Mouse (Mus musculus) heart, postnatal 0 days (tissue): Measurements from ENCODE around the gene Ablim2. TPM values are rescaled to one million over a fixed set of nuclear protein-coding genes. Genes with fewer than 3 reads are reported as not detected.

Source experiments
- ATAC-seq: fragments of 200-750 bp; cut with Nextera tagmentation; 2 replicates; pipeline ENCODE4 v1.8.0; 2017; ENCODE audit warnings: low read depth, moderate number of reproducible peaks, moderate library complexity; ENCODE audit not compliant: insufficient read depth
- DNase-seq: peaks from one replicate; pipeline ENCODE4 v3.0.0-alpha.2; 2016; ENCODE audit warnings: low spot score
- H3K27ac ChIP-seq: fragments of 300-500 bp; sonication (generic); 2 replicates; pipeline ENCODE4 v1.5.1; 2014; ENCODE audit warnings: low read depth, mild to moderate bottlenecking
- H3K27me3 ChIP-seq: fragments of 300-500 bp; sonication (generic); 2 replicates; pipeline ENCODE4 v1.6.1; 2014; ENCODE audit warnings: low read length, mixed read lengths; ENCODE audit not compliant: control insufficient read depth, insufficient read depth
- H3K36me3 ChIP-seq: fragments of 300-500 bp; sonication (generic); replicated peaks from 2 replicates; pipeline ENCODE4 v1.6.1; 2014; ENCODE audit warnings: low read length, mixed read lengths; ENCODE audit not compliant: control insufficient read depth, insufficient read depth
- H3K4me1 ChIP-seq: fragments of 300-500 bp; sonication (generic); 2 replicates; pipeline ENCODE4 v1.6.1; 2014; ENCODE audit warnings: antibody characterized with exemption; ENCODE audit not compliant: control insufficient read depth, insufficient read depth
- H3K4me2 ChIP-seq: fragments of 300-500 bp; sonication (generic); 2 replicates; pipeline ENCODE4 v1.6.1; 2014; ENCODE audit warnings: low read depth, mild to moderate bottlenecking, low read length, moderate library complexity
- H3K4me3 ChIP-seq: fragments of 300-500 bp; sonication (generic); 2 replicates; pipeline ENCODE4 v1.5.1; 2014; ENCODE audit warnings: low read depth, low read length
- H3K9ac ChIP-seq: fragments of 300-500 bp; sonication (generic); replicated peaks from 2 replicates; pipeline ENCODE4 v1.6.1; 2014; ENCODE audit warnings: low read depth, low read length, mixed read lengths
- H3K9me3 ChIP-seq: fragments of 300-500 bp; sonication (generic); replicated peaks from 2 replicates; pipeline ENCODE4 v1.6.1; 2016; ENCODE audit warnings: low read length; ENCODE audit not compliant: control insufficient read depth
- CTCF ChIP-seq: IDR thresholded peaks from 2 replicates; pipeline ENCODE4 v1.5.1; 2016; ENCODE audit warnings: antibody characterized with exemption, control low read depth, low read depth
- EP300 ChIP-seq: IDR thresholded peaks from 2 replicates; pipeline ENCODE4 v1.6.1; 2016; ENCODE audit warnings: antibody characterized with exemption, low read depth
- WGBS: fragments of 180-500 bp; shearing (Covaris S2); extraction: QIAGEN DNeasy Blood & Tissue Kit; methylation state at CpG from one replicate; pipeline ENCODE4 v1.1.7; 2014; 5-methylcytosine and 5-hydroxymethylcytosine counted together
- polyA plus RNA-seq: library from polyadenylated mRNA; unstranded; fragments of >200 nt; fragmentation: Nextera tagmentation; extraction: Ambion mirVana; gene quantifications from 2 replicates; pipeline ENCODE4 v1.2.1, GENCODE M21; 2015
- total RNA-seq: library from RNA; depleted of rRNA; stranded (reverse); fragments of >200 nt; gene quantifications from 2 replicates; pipeline ENCODE4 v1.2.3, GENCODE M21; 2014; ENCODE audit warnings: low replicate concordance

Gene Ablim2
- total and polyA plus RNA-seq, 2 experiments from 2014 or later = 8.8 to 22.1 TPM

- H3K4me1 ChIP-seq = 0 out of 2 replicates have a peak, but pooled peaks cover 6% of the 10 kb centered on the region
- 67% methylated on average over 2 of the region's 2 CpGs for WGBS
- H3K4me2 ChIP-seq = no peak overlapping the region
- no peaks in the 10 kb centered on the region for H3K9me3 ChIP-seq
- H3K36me3 ChIP-seq = no peaks in the 10 kb centered on the region
- DNase-seq (no peak), ATAC-seq (no peak)
- no peak overlapping the region for H3K9ac ChIP-seq
- H3K27me3 ChIP-seq = 0 out of 2 replicates have a peak, but pooled peaks cover 5% of the 10 kb centered on the region
- no peak overlapping the region for H3K4me3 ChIP-seq
- TF ChIP-seq CTCF (no peak), EP300 (no peak)
- H3K27ac ChIP-seq = no peak overlapping the region
Observed at GRCm38 (mm10) chr5:35889641-35890040, 132.0 kb downstream of the Ablim2 start.

DNA sequence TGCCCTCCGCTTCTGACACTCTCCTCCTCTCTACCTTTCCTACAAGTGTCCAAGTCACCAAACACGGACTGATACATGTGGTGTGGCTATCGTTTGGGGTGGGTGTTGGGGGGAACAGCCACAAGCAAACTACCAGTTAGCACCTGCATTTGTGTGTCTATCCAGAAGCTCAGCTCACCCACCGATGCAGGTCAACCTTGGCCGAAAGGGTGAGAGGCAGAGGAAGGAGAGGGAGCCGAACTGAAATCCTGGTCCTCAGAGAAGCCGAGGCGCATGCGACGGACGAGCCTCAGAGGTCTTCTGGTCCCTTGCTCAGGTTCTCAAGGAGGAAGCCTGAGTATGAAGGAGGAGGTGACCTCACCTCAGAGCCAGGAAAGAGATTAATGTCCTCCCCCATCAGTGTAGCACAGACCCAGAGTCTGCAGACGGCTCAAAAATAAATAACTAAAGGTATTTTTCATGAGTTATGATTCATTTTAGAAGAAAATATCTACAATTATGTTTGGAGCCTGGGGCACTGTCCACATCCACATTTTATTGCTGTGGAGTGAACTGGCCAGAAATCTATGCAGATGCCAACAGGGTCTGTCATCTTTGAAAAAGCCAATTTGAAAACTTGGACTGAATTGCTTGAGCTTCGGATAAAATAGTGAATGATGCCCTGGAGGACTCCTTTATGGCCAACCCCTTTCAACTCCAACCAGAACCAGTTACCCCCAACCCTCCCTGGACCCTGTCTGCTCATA, 133.5 kb downstream of the Ablim2 start:
- no peak overlapping the region for H3K4me3 ChIP-seq
- 91% methylated on average over 13 of the region's 13 CpGs for WGBS
- ATAC-seq = no peak
- H3K9me3 ChIP-seq = no peaks in the 10 kb centered on the region
- H3K4me2 ChIP-seq = no peak overlapping the region
- no peak overlapping the region for H3K27ac ChIP-seq
- no peak for DNase-seq
- H3K27me3 ChIP-seq = 0 out of 2 replicates have a peak, but pooled peaks cover 5% of the 10 kb centered on the region
- no peak overlapping the region for H3K9ac ChIP-seq
- peaks cover 19% of the 10 kb centered on the region for H3K4me1 ChIP-seq
- no peaks in the 10 kb centered on the region for H3K36me3 ChIP-seq
- TF ChIP-seq CTCF = no peak
- TF ChIP-seq EP300 = no peak

DNA sequence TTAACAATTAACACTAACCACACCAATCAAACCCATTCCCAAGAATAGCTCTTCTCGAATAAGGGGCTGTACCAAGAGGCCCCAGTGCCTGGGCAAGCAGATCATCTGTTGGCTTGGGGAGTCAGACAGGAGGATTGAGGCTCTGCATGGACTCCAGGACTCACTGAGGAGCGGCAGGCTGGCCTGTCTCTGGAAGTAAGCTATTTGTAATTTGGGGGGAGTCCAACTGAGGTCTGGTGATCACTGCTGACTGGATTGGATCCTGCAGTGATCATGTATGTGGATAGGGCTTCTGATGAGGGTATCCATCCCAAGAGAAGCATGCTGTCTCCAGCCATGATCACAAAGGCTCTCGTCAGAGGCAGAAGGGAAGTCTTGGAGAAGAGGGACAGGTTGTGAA, 134.7 kb downstream of the Ablim2 start:
- no peak for DNase-seq
- 78% methylated on average over 3 of the region's 3 CpGs for WGBS
- Histone ChIP-seq H3K9ac (no peak overlapping the region), H3K4me3 (no peak overlapping the region), H3K36me3 (no peaks in the 10 kb centered on the region), H3K27me3 (0 out of 2 replicates have a peak, but pooled peaks cover 5% of the 10 kb centered on the region), H3K27ac (no peak overlapping the region), H3K4me1 (peaks cover 31% of the 10 kb centered on the region), H3K9me3 (no peaks in the 10 kb centered on the region), H3K4me2 (no peak overlapping the region)
- no peak for ATAC-seq
- no peak for TF ChIP-seq EP300

GRCm38 (mm10) chr5:35893093-35893804, 135.6 kb downstream of the Ablim2 start, which contains the start of gene Afap1:
Gene Afap1 (plus strand): TSS chr5:35893319.
- Histone ChIP-seq H3K9me3 (no peaks in the 10 kb centered on the region), H3K4me2 (peak within 1 kb of the TSS; percentile 95), H3K4me3 (peak within 1 kb of the TSS; percentile 70), H3K9ac (peak within 1 kb of the TSS; percentile 82), H3K4me1 (peaks cover 40% of the 10 kb centered on the region), H3K27ac (peak within 1 kb of the TSS; percentile 79), H3K27me3 (0 out of 2 replicates have a peak, but pooled peaks cover 5% of the 10 kb centered on the region), H3K36me3 (no peaks in the 10 kb centered on the region)
- ATAC-seq = peak; percentile 95
- TF ChIP-seq EP300 (no peak), CTCF (no peak)
- under 1% methylated on average over 49 of the region's 49 CpGs for WGBS
- DNase-seq = peak; percentile 99

DNA sequence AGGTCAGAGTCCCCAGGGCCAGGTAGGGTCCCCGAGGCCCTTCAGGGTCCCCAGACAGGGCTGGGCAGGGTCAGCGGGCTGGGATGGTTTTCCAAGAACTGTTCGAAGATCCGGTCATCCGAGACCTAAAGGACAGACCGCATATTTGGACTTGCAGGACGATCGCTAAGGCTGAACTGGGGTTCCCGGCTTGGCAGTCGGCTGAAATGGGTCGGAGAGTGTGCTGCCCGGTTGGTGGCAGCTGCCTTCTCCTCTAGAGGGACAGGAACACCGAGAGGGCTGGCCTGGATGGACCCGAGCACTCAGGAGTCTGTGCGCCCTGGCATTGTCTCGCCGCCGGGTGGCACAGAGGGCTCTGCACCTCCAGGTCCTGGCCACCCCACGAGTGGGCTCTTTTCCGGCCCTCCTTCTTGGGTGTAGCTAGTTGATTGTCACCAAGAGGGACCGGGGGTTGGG, 136.2 kb downstream of the Ablim2 start:
- H3K4me2 ChIP-seq = peak overlapping the region; percentile 95
- no peaks in the 10 kb centered on the region for H3K36me3 ChIP-seq
- no peaks in the 10 kb centered on the region for H3K9me3 ChIP-seq
- DNase-seq (peak; percentile 73), ATAC-seq (peak; percentile 73)
- peaks cover 41% of the 10 kb centered on the region for H3K4me1 ChIP-seq
- TF ChIP-seq EP300 = no peak
- TF ChIP-seq CTCF = peak; percentile 55
- peak overlapping the region; percentile 70 for H3K4me3 ChIP-seq
- 2% methylated on average over 21 of the region's 21 CpGs for WGBS
- peak overlapping the region; percentile 82 for H3K9ac ChIP-seq
- H3K27me3 ChIP-seq = 0 out of 2 replicates have a peak, but pooled peaks cover 5% of the 10 kb centered on the region
- peak overlapping the region; percentile 79 for H3K27ac ChIP-seq
